Mouse (Mus musculus): Measurements from ENCODE around the gene Eno4. TPM values are rescaled to one million over a fixed set of nuclear protein-coding genes. Genes with fewer than 3 reads are reported as not detected.

The Eno4 gene
- total RNA-seq, 2 experiments from 2014 or later: 0.30 to 0.42 TPM

GRCm38 (mm10) chr19:58970826-58971225, 27.6 kb downstream of the Eno4 start:
- no peak for DNase-seq (ENCODE audit: low spot score in 2 of 2)

DNA sequence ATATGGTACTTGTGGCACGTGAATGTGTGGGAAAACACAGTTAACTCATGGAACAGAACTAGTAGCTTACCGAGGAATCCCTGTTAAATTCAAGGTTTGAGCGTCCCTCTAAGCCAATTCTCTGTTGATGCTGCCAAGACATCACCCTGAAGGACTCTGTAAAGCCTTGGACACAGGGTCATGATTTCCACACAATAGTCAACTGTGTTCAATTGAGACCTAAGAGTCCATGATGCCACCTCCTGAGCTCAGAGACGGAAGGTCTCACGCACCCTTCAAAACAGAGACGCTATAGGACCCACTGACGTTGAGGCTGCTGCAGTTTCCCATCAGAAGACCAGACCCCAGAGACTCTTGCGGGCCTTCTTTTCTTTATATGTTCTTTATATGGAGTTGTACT, 30.9 kb downstream of the Eno4 start:
- no peak for DNase-seq (ENCODE audit: low spot score in 2 of 2)

DNA sequence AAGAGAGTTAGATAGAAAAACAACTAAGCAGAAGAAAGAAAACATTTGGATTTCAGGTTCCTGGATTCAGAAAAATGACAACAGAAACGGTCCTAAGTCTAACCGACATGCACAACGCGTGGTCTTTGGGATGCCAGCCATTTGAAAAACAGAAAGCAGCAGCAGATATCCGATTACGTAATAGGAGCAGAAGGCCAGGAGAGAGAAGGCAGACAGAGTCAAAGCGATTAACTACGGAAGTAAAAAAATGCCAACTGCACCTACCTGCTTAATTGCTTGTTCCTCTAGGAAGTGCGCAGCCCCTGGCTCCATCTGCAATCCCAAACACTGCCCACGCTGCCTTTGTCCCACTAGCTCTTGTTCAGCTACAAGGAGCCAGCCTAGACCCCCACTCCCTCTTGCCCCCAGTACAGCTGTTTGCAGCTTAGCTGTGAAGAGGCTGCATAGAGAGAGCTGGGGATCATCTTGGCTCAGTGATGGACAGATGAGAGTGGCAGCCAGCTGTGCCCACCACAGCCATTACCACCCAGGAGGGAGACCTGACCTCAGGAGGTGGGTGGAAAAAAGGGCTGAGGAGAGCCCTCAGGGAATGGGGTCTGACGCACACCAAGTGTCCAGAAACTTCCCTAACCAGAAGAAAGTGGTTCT, 32.1 kb downstream of the Eno4 start:
- no peak for DNase-seq (ENCODE audit: low spot score in 2 of 2)

DNA sequence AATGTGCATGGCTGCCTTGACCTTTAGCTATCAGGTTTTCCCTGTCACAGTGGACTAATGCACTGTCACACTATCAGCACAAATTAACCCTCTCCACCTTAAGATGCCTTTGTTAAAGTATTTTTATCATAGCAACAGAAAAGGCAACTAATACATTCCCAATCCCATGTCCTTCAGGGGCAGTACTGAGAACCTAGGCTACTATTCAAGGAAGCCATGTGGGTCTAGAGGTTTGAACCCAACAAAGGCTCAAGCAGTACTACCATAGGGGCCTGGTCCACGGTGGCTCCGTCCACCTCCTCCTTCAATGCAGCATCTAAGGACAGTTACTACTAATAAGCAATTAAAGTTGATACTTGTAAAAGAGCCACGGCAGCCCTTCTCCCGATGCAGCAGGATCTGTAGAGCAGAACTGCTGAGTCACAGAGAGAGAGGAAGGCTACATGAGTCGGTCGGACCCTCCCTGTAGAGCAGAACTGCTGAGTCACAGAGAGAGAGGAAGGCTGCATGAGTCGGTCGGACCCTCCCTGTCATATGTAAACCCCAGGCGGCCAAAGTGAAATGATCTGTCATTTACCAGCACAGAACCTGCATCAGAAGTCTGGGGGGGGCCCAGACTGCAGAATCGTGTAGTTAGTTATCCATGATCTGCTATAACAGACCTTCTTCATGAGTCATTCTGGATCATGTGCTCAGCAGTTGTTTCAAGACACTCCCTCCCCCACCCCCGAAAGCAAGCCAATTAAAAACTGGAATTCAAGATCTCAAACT, 35.4 kb downstream of the Eno4 start:
- peak; percentile 27 to 54 for DNase-seq (ENCODE audit: low spot score in 2 of 2)

DNA sequence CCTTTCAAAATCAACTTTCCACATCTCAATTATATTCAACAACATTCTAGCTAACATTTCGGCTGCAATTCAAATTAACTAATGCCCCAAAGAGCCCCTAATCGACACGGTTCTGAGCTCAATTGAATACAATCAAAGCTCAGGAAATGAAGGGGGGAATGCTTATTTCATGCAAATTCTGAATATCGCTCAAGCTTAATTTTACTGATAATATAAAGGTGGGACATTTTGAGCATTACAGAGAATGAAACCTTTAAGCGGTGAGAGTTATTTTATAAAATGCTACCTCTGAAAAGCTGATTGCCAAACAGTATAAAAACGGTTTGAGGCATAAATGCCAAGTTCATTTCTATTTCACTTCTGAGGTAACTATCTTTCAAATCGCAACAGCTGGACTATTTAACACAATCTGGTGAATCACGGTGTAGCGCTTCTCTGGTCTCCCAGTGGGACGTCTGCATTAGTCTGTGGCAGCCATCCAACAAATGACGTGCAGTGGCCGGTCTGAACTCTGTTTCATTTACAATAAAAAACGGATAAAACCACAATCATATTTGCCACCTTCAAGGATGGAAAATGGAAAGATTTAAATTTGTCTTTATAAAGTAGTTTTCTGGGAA, 36.3 kb downstream of the Eno4 start:
- DNase-seq (ENCODE audit: low spot score in 2 of 2): peak; percentile 39 to 48

GRCm38 (mm10) chr19:58980056-58980440, 36.8 kb downstream of the Eno4 start:
- DNase-seq (ENCODE audit: low spot score in 2 of 2): no peak

DNA sequence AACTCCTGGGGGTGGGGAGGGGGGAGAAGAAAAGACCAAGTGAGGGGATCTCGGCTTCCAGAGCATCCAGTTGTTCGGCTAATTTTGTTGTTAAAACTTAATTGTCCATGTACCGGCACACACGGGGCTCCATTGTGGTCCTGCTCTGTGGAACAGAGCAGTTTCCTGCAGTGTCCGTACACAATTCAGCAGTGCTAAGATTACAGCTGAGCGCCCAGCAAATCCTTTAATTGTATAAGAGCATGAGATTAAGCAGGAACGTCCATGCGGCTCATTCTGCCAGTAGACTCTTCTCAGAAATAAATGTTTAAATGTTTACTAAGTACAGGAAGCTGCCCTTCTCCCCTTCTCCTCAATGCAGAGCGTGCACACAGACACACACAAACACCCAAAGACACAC, 38.3 kb downstream of the Eno4 start:
- DNase-seq (ENCODE audit: low spot score in 2 of 2): no peak

GRCm38 (mm10) chr19:59002827-59003226, 59.6 kb downstream of the Eno4 start:
- DNase-seq (ENCODE audit: low spot score in 2 of 2): no peak

GRCm38 (mm10) chr19:59006577-59007340, 63.5 kb downstream of the Eno4 start:
- DNase-seq (ENCODE audit: low spot score in 2 of 2): no peak

- no peak for DNase-seq (ENCODE audit: low spot score in 2 of 2)
These were observed 67.6 kb downstream of the Eno4 start for GRCm38 (mm10) chr19:59010802-59011201.

Small RNA genes within 50 kb of the gene (microRNA-seq; reads per million reads assigned to microRNA genes)
- gene Mir3086 (ENCODE audit: borderline number of aligned reads in 2 of 2): 3.8 to 4.3 reads per million in 2 experiments

Other genes starting within 250 kb of the Eno4 start
- not detected for gene Pnliprp1, start 214.5 kb upstream of the Eno4 start, total RNA-seq (2021)
- not detected for gene Pnliprp2, start 183.7 kb upstream of the Eno4 start, total RNA-seq (2021)
- gene 1700019N19Rik, start 149.0 kb upstream of the Eno4 start, total RNA-seq (2021): not detected
- 100 to 1,000 TPM in 1 of 2 experiments, 10 to 100 TPM in 1; 60.3 to 148 TPM for gene Hspa12a, start 229 bp downstream of the Eno4 start, total RNA-seq (2021)
- gene Shtn1, start 132.7 kb downstream of the Eno4 start, total RNA-seq (2021): 10 to 100 TPM; 16.1 to 19.8 TPM
- not detected for gene Vax1, start 226.6 kb downstream of the Eno4 start, total RNA-seq (2021)